Mouse (Mus musculus): ENCODE measurements at regions not wholly inside any gene's neighbourhood (a gene's known extent, or its start where the extent isn't known, plus 50 kb on each side); places are given as distances from the start of the nearest gene placed in this dataset.
"Not testable (repeated sequence)": the region's sequence is repeated elsewhere in the genome, so short reads cannot be mapped to it uniquely, and the experiment has no call there.

DNA sequence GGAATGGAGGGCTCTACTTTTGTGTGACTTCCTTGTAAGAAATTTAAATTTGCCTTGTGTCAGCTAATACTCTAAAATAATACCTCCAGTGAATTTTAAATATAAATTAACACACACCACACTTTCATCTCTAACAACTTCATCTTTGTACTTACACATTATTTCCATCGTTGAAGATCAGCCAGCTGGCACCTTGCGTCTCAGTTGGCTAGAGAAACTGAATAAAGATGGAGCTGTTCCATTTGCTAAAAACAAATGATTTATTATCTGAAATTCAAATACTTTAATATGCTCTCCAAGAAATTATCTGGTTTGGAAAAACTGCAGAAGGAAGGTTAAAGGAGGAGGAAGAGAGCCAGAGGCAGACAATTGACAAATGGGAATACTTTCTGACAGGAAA lies 122.0 kb upstream of the Gm11096 start:
- intact Hi-C loops (cut with DNase I) = no loop called here

- intact Hi-C loops (cut with DNase I) = no loop called here
Observed at GRCm38 (mm10) chr17:81316655-81317054, 124.9 kb upstream of the Gm11096 start.

GRCm38 (mm10) chr17:81305880-81306279 lies 135.7 kb upstream of the Gm11096 start:
- intact Hi-C loops (cut with DNase I) = no loop called here

- intact Hi-C loops (cut with DNase I) = no loop called here
Observed at GRCm38 (mm10) chr17:81304574-81304973, 137.0 kb upstream of the Gm11096 start.

- intact Hi-C loops (cut with DNase I) = no loop called here
Observed at GRCm38 (mm10) chr17:81302490-81302889, 139.1 kb upstream of the Gm11096 start.

DNA sequence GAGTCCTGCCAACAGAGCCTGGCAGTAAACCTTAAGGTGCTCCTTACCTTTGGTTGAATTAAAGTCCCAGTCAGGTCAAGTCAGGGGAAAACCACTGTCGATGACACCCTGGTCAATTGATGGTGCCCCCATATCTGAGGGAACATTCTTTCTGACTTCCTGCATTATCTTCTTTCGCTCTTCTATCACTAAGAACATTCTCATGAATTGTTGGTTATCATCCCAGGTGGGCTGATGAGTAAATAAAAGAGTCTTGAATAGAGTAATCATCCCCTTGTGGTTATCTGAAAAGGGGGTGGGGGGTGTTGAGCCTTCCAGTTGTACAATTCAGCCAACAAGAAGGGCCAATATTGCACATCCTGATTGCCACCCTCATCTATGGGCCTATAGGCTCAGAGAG lies 149.7 kb upstream of the Gm11096 start:
- intact Hi-C loops (cut with DNase I) = no loop called here

DNA sequence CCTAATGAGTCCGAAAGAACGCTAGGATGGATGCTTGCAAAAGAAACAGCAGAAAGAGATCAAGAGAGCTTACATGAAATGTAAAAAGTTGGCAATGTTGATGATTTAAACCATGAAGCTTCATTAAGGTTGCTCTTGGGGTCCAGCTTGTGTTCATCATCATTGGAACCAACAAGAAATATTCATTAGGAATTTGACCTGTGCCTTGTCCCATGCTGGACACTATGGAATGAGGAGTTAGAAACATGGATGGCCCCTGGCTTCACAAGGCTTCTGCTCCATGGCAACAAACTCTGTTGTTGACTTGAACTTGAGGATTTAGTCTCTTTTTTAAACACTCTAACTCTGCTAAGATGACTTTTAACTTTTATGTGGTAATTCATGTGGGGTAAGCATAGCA lies 159.0 kb upstream of the Gm11096 start:
- intact Hi-C loops (cut with DNase I) = no loop called here

- intact Hi-C loops (cut with DNase I) = no loop called here
Observed at GRCm38 (mm10) chr17:81270235-81270634, 171.3 kb upstream of the Gm11096 start.

- intact Hi-C loops (cut with DNase I) = loop anchor here (10.0 kb wide), 1 partner anchor 213 kb away; no protein-coding TSS in a partner anchor
Observed at GRCm38 (mm10) chr17:81261957-81262356, 179.6 kb upstream of the Gm11096 start.

DNA sequence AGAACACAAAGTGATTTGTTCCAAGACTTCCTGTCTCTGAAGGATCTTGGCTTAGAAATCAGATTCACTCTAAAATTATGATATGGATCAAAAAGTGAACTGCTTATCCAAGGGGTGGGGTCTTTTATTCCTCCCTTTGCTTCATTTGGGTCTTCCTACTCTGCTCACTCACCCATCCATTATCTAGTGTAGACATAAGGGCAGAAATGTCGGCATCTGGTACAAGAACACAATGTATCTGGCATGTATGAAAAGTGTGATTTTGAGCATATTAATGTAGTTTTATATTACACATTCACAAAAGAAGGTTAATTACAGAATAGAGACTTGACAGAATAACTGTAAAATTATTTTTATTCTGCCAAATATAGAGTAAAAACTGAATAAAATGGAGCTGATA lies 181.5 kb upstream of the Gm11096 start:
- intact Hi-C loops (cut with DNase I) = loop anchor here (10.0 kb wide), 1 partner anchor 215 kb away; no protein-coding TSS in a partner anchor

- intact Hi-C loops (cut with DNase I) = no loop called here
Observed at GRCm38 (mm10) chr17:81256106-81256505, 185.5 kb upstream of the Gm11096 start.

DNA sequence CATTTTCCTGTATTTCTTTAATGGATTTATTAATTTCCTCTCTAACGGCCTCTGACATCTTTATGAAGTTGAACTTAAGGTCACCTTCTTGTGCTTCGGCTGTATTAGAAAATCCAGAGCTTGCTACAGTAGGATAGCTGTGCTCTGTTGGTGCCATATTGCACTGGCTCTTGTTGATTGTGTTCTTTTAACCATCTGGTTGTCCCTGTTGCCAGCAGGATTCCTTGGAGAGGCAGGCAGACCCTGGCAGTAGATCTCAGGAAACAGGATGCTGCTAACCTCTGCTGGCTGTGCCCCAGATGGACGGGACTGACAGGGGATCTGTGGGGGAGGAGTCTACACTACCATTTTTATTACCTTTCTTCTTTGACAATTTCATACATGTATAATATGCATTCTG lies 185.9 kb upstream of the Thumpd2 start:
- intact Hi-C loops (cut with DNase I) = no loop called here

DNA sequence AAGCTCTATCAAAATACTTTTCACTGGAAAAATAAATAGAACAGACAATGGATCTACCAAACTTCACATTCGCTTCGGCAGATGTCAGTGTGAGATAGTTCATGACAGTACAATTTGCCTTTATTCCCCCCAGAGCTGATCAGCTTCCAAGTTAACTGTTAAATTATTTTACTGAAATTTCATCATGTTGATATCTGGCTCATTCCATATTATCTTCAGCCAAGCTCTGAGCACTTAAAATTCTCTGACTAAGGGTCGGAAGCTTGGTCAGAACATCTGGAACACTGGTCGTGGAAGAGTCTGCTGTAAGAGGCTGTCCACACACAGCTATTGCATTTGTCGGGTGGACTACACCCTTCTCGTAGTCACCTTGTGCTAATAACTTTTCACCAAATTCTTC lies 181.3 kb upstream of the Thumpd2 start:
- intact Hi-C loops (cut with DNase I) = no loop called here

DNA sequence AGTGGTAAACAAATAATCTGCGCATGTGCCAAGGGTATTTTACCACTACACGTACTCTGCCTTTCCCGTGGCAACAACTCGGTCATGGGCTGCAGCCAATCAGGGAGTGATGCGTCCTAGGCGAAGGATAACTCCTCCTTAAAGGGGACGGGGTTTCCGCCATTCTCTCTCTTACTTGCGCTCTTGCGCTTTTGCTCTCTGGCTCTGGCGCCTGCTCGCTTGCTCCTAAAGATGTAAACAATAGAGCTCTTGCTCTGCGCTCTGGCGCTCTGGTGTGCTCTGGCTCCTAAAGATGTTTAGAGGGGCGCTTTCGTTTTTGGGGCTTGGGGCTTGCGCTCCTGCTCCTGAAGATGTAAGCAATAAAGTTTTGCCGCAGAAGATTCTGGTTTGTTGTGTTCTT lies 166.9 kb upstream of the Thumpd2 start:
- intact Hi-C loops (cut with DNase I) = not testable (repeated sequence)

GRCm38 (mm10) chr17:81225281-81225680 lies 160.4 kb upstream of the Thumpd2 start:
- intact Hi-C loops (cut with DNase I) = no loop called here

DNA sequence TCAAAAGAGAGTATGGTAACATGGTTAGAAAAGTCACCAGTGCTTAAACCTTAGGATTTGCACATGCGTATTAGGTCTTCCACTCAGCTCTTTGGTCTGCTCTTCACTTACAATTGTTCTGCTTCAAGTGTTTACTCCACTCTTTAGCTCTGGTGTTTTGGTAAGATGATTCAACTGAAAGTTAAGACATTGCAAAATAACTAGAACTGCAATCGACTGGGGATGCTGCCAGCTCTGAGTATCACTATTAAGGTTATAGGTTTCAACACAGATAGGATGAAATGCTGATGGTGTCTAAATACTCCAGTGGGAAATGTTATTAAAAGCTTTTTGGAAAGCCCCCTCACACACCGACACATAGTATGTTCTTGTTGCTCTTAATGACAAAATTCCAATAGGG lies 156.6 kb upstream of the Thumpd2 start:
- intact Hi-C loops (cut with DNase I) = no loop called here

DNA sequence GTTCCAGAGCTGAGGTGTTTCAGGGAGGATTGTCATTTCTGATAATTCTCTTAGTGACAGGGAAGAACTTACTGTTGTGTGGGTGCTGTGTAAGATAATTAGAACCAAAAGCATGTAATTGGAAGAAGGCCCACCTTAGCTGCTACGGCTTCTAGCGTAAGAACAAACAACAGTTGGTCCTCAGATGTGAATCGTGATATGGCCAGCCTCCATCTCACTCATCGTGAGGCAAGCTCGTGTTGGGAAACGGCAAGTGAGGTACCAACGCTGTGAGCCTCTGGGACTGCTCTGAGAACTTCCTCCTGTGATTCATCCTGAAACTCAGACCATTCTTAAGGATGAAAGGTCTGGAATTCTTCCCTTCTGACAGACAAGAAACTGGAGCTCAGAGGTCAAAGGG lies 150.0 kb upstream of the Thumpd2 start:
- intact Hi-C loops (cut with DNase I) = no loop called here

- intact Hi-C loops (cut with DNase I) = no loop called here
Observed at GRCm38 (mm10) chr17:81212043-81212442, 147.2 kb upstream of the Thumpd2 start.

- intact Hi-C loops (cut with DNase I) = no loop called here
Observed at GRCm38 (mm10) chr17:81210389-81210788, 145.5 kb upstream of the Thumpd2 start.

DNA sequence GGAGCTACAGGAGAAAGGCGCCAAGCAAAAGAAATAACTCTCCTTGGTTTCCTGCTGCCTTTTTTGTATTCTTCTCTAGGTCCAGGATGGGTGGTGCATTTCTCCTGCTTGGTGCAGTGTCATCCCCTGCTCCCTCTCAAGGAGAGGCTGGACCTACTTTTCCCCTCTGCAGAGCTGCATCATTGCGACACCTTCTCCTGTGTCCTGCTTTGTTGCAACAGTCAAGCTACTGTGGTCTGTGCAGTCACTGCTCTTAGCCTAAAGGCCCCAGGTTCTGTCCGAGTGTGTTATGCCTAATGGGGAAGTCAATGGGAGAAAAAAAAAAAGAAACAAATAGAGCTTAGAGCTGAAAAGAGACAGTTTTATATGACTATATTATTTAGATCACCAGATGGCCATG lies 144.4 kb upstream of the Thumpd2 start:
- intact Hi-C loops (cut with DNase I) = no loop called here

DNA sequence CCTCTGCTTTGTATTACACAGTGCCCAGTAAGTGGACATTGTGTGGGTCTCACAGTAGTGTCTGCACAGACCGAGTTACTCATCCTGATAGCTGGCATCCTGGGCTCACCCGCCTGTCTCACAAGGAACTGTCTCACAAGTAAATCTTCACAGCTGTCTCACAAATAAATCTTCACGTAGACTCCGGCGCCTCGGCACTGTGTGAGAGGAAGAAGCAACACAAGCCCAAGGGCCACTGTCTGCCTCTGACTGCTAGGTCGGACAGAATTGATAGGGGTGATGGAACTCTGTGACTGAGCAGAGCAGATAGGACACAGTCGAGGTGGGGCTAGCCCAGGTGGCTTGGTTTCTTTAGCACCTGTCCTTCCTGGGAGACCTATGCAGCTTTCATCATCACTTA lies 136.2 kb upstream of the Thumpd2 start:
- intact Hi-C loops (cut with DNase I) = no loop called here

DNA sequence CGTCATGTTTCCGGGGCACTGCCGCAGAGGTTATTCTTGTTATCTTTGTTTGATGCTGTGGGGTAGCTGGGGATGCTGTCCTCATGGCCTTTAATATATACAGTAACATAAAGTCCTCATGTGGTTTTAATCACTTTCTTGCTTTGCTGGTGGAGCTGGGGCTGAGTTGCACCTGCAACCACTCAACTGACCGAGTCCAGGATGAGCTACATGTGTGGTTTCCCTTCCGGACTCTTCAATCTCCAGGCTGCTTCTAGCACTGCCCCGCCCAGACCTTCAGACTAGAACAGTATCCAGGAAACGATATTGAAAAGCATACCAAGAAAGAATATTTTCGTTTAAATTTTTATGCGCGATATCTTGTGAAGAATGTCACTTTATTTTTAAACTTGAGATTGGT lies 129.1 kb upstream of the Thumpd2 start:
- intact Hi-C loops (cut with DNase I) = loop anchor here (5.0 to 10.0 kb wide), 3 partner anchors 471 to 1763 kb away; no protein-coding TSS in a partner anchor

DNA sequence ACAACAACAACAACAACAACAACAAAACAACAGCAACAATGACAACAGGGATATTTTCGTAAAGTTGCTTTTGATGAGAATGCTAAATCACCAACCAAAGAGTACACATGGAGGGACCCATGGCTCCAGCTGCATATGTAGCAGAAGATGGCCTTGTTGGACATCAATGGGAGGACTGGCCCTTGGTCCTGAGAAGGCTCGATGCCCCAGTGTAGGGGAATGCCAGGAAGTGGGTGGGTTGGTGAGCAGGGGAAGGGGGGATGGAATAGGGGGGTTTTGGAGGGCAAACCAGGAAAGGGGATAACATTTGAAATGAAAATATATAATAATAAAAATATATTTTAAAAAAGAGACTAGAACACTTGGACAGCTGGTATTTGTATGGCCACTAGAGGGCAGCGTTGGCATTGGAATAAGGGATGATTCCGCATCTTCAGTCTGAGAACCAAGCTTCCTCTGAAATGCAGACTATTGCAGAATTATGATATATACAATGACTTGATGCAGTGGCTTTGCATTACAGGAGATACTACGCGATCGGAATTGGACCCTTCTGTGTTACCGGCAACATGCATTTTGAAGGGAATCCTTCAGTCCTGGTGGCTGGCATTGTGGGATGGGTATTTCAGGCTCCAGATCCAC lies 128.5 kb upstream of the Thumpd2 start:
- intact Hi-C loops (cut with DNase I) = loop anchor here (1.0 to 10.0 kb wide), 4 partner anchors 471 to 1764 kb away; no protein-coding TSS in a partner anchor
